Mouse (Mus musculus): ENCODE measurements at regions not wholly inside any gene's neighbourhood (a gene's known extent, or its start where the extent isn't known, plus 50 kb on each side); places are given as distances from the start of the nearest gene placed in this dataset.
"Not testable (repeated sequence)": the region's sequence is repeated elsewhere in the genome, so short reads cannot be mapped to it uniquely, and the experiment has no call there.

DNA sequence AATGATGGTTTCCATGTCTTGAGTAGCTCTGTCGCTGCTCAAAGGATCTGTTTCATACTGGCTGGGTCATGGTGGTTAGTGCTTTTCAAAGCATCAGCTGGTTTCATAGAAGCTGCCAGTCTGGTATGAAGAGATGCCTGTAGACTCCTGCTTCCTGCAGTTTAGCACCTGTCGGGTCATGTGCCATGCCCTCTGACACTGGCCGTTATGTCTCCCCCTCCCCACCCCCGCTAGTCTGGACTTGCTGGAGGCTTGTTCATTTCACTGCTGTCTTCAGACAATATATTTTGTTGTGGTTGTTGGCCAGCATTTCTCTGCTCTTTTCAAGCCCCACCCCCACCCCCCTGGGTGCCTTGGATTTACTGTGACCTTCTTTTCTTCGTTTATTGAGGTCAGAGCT is 450.1 kb downstream of the Tcerg1l start:
- no peaks in the 10 kb centered on the region for H3K4me1 ChIP-seq
- no peak for ATAC-seq (ENCODE audit: borderline replicate concordance, extremely low read depth, low FRiP score, low TSS enrichment)
- 40% methylated on average over 5 of the region's 5 CpGs for WGBS
- H3K27me3 ChIP-seq = no peaks in the 10 kb centered on the region
- no peak overlapping the region for H3K4me2 ChIP-seq
- H3K9me3 ChIP-seq = no peaks in the 10 kb centered on the region
- H3K36me3 ChIP-seq = no peaks in the 10 kb centered on the region
- no peak overlapping the region for H3K27ac ChIP-seq
- no peak overlapping the region for H3K9ac ChIP-seq
- H3K4me3 ChIP-seq = no peak overlapping the region

DNA sequence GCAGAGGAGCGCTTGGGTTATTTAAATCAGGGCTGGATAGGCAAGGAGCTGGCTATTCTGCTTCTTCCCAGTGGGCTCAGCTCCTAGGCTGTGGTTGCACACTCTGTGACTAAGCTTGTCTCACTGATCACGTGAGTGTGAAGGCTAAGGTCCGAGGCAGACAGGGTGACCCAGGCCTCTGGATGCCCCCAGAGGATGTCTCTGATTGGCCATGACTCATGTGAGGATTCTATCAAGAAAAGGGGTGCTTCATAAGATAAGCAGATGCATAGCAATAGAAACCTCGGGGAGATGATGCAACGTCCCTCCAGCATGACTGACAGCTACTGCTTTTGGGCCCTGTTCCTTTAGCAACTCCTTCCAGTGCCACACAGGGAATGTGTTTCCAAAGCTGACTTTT is 440.2 kb downstream of the Tcerg1l start:
- H3K9ac ChIP-seq = no peak overlapping the region
- H3K36me3 ChIP-seq = no peaks in the 10 kb centered on the region
- H3K4me2 ChIP-seq = no peak overlapping the region
- no peak overlapping the region for H3K27ac ChIP-seq
- H3K4me3 ChIP-seq = no peak overlapping the region
- no peaks in the 10 kb centered on the region for H3K4me1 ChIP-seq
- H3K27me3 ChIP-seq = no peaks in the 10 kb centered on the region
- no peak for ATAC-seq (ENCODE audit: borderline replicate concordance, extremely low read depth, low FRiP score, low TSS enrichment)
- no peaks in the 10 kb centered on the region for H3K9me3 ChIP-seq
- WGBS = 54% methylated on average over 5 of the region's 5 CpGs

DNA sequence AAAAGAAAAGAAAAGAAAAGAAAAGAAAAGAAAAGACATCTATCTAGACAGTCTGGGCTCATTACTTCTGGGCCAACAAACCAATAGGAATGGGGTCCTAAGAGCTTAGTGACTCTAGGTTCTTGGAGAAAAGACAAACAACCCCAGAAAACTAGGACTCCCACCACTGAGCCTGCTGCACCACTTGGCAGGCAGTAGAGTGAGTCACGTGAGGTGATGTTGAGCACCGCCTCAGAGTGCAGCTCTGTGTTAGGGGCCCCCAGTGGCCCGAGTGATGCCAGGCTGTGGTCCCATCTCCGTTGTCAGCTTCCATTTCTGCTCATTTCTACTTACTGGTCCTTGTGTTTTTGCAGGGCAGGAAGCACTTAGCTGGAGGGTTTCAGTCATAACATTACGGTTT is 439.7 kb downstream of the Tcerg1l start:
- WGBS = 70% methylated on average over 5 of the region's 5 CpGs
- no peak for ATAC-seq (ENCODE audit: borderline replicate concordance, extremely low read depth, low FRiP score, low TSS enrichment)
- H3K9ac ChIP-seq = no peak overlapping the region

DNA sequence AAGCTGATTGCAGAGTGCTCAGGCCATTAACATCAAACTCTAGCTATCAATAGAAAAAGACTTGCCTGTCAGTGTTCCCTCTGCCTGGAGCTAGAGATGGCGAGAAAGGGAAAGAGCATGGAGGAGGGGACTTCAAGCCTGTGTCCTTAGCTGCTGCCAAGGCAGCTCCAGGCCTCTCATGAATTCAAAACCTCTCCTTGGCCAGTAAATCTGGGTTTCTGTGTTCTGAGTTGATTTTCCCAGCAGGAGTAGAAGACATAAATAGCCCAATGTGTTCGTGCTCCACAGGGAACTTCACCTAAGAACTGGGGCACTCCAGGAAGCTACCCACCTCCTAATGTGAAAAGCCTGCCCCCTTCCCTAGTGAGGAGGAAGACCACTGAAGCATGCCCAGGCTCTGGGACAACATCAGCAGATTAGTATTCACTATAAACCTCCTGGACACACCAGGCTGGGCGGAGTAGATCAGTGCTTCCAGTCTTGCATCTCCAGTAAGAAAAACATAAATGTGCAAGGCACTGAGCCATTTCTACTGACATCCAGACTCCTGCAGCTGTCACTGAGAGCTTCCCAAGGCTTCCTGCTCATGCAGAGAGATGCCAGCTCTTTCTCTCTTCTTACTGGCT is 433.9 kb downstream of the Tcerg1l start:
- H3K27me3 ChIP-seq = no peaks in the 10 kb centered on the region
- no peak overlapping the region for H3K4me3 ChIP-seq
- H3K36me3 ChIP-seq = no peaks in the 10 kb centered on the region
- H3K4me2 ChIP-seq = no peak overlapping the region
- no peak overlapping the region for H3K27ac ChIP-seq
- no peak overlapping the region for H3K9ac ChIP-seq
- 37% methylated on average over 3 of the region's 3 CpGs for WGBS
- no peak for ATAC-seq (ENCODE audit: borderline replicate concordance, extremely low read depth, low FRiP score, low TSS enrichment)
- no peaks in the 10 kb centered on the region for H3K9me3 ChIP-seq
- no peaks in the 10 kb centered on the region for H3K4me1 ChIP-seq

More for the DNA sequence above, 439.7 kb downstream of the Tcerg1l start:
- Histone ChIP-seq H3K4me1 (no peaks in the 10 kb centered on the region), H3K27ac (no peak overlapping the region), H3K4me3 (no peak overlapping the region), H3K9me3 (no peaks in the 10 kb centered on the region), H3K27me3 (no peaks in the 10 kb centered on the region), H3K36me3 (no peaks in the 10 kb centered on the region), H3K4me2 (no peak overlapping the region)

DNA sequence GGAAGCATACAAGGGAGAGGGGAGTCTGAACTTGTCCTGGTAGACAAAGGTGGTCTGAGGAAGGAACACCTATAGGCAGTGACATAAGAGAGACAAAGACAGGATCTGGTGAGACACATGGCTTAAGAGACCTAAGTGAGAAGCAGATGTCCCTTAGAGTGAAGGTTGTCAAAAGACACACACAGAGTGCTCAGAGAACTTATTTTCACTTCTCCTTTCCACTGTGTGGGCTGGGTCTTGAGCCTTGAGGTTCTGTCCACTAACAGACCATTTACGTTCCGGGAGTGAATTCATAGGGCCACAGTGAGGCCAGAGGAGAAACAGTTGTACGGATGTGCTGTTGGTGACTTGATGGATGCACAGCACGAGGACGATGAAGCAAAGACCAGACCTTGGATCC is 422.8 kb downstream of the Tcerg1l start:
- no peak overlapping the region for H3K4me2 ChIP-seq
- WGBS = 84% methylated on average over 5 of the region's 5 CpGs
- H3K4me3 ChIP-seq = no peak overlapping the region
- H3K36me3 ChIP-seq = no peaks in the 10 kb centered on the region
- no peak for ATAC-seq (ENCODE audit: borderline replicate concordance, extremely low read depth, low FRiP score, low TSS enrichment)
- no peaks in the 10 kb centered on the region for H3K27me3 ChIP-seq
- H3K9ac ChIP-seq = no peak overlapping the region
- H3K9me3 ChIP-seq = no peaks in the 10 kb centered on the region
- no peaks in the 10 kb centered on the region for H3K4me1 ChIP-seq
- H3K27ac ChIP-seq = no peak overlapping the region

DNA sequence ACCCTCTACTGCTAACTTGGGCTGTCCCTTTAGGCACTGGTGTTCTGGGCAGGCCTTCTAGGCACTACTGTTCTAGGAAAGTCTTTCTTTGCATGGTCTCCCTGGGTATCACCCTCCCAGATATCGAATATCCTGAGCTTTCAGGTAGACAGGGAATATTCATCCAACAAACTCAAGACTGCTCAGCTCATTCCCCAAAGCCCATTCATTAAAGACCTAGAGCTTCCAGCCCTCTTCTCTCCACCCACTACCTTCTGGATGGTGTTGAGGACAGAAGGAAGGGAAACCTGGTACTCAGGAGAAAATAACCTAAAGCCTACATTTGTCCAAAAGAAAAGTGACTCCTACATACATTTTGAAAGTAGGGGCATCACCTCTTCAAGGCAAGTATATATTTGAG is 420.0 kb downstream of the Tcerg1l start:
- Histone ChIP-seq H3K27me3 (no peaks in the 10 kb centered on the region), H3K36me3 (no peaks in the 10 kb centered on the region), H3K9ac (no peak overlapping the region), H3K4me2 (no peak overlapping the region), H3K4me1 (no peaks in the 10 kb centered on the region), H3K9me3 (no peaks in the 10 kb centered on the region), H3K27ac (no peak overlapping the region), H3K4me3 (no peak overlapping the region)
- no peak for ATAC-seq (ENCODE audit: borderline replicate concordance, extremely low read depth, low FRiP score, low TSS enrichment)
- WGBS = 64% methylated on average over 1 of the region's 1 CpGs

DNA sequence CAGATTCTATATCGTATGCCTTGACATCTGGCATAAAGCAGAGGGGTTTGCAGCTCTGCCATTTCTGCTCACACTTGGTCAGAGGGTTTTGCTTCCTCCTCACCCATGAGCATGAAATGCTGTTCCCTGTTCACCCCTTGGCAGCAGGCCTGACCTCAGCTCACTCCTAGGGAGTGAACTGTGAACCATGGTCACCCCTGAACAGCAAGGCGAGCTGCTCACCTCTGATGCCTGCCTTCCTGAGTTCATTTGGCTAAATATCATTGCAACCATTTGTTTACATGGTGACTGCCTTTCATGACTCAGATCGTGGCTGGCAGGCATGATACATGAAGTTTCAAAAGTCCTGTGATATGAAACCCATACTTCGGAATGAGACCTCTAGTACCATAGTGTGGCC is 418.2 kb downstream of the Tcerg1l start:
- no peaks in the 10 kb centered on the region for H3K36me3 ChIP-seq
- no peak for ATAC-seq (ENCODE audit: borderline replicate concordance, extremely low read depth, low FRiP score, low TSS enrichment)
- no peak overlapping the region for H3K4me3 ChIP-seq
- H3K27ac ChIP-seq = no peak overlapping the region
- no peak overlapping the region for H3K9ac ChIP-seq
- no peaks in the 10 kb centered on the region for H3K27me3 ChIP-seq
- no peak overlapping the region for H3K4me2 ChIP-seq
- WGBS = 76% methylated on average over 4 of the region's 4 CpGs
- H3K9me3 ChIP-seq = no peaks in the 10 kb centered on the region
- H3K4me1 ChIP-seq = no peaks in the 10 kb centered on the region

DNA sequence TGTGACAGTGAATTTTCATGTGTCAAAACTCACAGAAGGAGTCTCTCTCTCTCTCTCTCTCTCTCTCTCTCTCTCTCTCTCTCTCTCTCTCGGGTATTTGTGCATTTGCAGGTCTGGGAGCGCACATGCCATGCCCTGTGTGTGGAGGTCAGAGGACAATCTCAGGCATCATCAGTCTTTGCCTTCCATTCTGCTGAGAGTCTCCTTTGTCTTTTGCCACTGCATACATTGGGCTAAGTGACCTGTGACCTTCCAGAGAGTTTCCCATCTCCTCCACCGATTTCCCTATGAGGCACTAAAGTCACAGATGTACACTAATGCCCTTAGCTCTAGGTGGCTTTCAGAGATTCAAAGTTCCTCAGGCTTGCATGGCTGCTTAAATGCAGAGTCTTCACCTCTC is 391.7 kb downstream of the Tcerg1l start:
- no peak overlapping the region for H3K4me2 ChIP-seq

DNA sequence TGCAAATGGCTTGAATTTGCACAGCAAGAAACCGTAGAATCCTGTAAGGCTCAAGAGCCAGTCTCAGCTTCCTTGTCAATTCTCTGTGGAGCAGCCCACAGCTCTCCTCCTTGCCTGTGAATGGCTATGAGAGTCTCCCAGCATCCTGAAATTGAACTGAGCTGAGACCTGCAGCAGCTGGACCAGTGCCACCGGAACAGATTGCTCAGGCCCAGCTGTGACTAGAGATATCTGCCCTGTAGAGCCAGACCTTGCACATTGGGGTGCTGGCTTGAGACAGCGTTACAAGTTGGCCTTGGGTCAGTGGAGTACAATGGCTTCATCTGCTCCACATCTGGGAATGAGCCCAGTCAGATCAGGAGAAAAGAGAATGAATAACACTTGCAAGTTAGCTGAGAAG is 390.6 kb downstream of the Tcerg1l start:
- Histone ChIP-seq H3K4me1 (no peaks in the 10 kb centered on the region), H3K27me3 (no peaks in the 10 kb centered on the region), H3K9me3 (no peaks in the 10 kb centered on the region), H3K4me2 (no peak overlapping the region), H3K4me3 (no peak overlapping the region), H3K9ac (no peak overlapping the region), H3K36me3 (no peaks in the 10 kb centered on the region), H3K27ac (no peak overlapping the region)
- 55% methylated on average over 3 of the region's 3 CpGs for WGBS
- no peak for ATAC-seq (ENCODE audit: borderline replicate concordance, extremely low read depth, low FRiP score, low TSS enrichment)

More for the DNA sequence above, 391.7 kb downstream of the Tcerg1l start:
- no peak for ATAC-seq (ENCODE audit: borderline replicate concordance, extremely low read depth, low FRiP score, low TSS enrichment)
- no peak overlapping the region for H3K9ac ChIP-seq
- H3K36me3 ChIP-seq = no peaks in the 10 kb centered on the region
- WGBS = 17% methylated on average over 3 of the region's 3 CpGs
- H3K9me3 ChIP-seq = no peaks in the 10 kb centered on the region
- no peak overlapping the region for H3K27ac ChIP-seq
- no peaks in the 10 kb centered on the region for H3K4me1 ChIP-seq
- no peak overlapping the region for H3K4me3 ChIP-seq
- no peaks in the 10 kb centered on the region for H3K27me3 ChIP-seq

DNA sequence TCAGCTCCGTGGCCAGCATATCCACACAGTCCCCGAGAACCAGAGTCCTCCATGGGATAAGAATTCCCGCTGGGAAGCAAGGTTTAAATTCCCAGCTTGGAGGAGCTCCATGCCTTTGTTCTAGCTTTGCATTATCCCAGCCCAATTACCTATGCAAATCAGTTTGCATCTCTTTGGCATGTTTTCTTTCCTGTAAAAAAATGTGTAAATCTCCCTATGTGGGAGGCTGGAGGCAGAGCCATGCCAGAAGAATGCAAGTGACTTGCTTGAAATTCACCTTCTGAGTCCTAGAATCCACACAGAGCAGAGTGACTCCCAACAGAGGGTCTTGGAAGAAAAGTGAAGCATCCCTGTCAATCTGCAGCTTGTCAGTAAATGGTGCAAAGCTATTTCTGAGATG is 388.9 kb downstream of the Tcerg1l start:
- Histone ChIP-seq H3K27ac (no peak overlapping the region), H3K9ac (no peak overlapping the region), H3K27me3 (no peaks in the 10 kb centered on the region), H3K4me1 (no peaks in the 10 kb centered on the region), H3K4me2 (no peak overlapping the region), H3K4me3 (no peak overlapping the region), H3K9me3 (no peaks in the 10 kb centered on the region), H3K36me3 (no peaks in the 10 kb centered on the region)
- no peak for ATAC-seq (ENCODE audit: borderline replicate concordance, extremely low read depth, low FRiP score, low TSS enrichment)
- WGBS = 33% methylated on average over 3 of the region's 3 CpGs

DNA sequence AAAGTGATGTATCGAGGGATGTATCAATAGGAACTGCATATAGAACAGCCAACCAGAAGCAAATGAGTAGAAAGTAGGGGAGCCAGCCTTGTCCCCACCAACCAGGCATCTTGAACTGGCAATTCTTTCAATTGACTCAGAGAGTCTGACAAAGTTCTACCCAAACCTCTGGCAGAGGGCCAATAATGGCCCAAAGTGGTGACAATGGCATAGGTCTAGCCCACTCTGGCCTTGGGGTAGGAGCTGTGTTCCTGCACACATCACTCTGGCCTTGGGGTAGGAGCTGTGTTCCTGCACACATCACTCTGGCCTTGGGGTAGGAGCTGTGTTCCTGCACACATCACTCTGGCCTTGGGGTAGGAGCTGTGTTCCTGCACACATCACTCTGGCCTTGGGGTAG is 373.5 kb downstream of the Tcerg1l start:
- not testable (repeated sequence) for H3K9ac ChIP-seq; H3K4me3 ChIP-seq; H3K4me1 ChIP-seq; ATAC-seq (ENCODE audit: borderline replicate concordance, extremely low read depth, low FRiP score, low TSS enrichment); H3K9me3 ChIP-seq; H3K4me2 ChIP-seq; H3K27ac ChIP-seq; H3K36me3 ChIP-seq; H3K27me3 ChIP-seq
- 79% methylated on average over 1 of the region's 1 CpGs for WGBS

DNA sequence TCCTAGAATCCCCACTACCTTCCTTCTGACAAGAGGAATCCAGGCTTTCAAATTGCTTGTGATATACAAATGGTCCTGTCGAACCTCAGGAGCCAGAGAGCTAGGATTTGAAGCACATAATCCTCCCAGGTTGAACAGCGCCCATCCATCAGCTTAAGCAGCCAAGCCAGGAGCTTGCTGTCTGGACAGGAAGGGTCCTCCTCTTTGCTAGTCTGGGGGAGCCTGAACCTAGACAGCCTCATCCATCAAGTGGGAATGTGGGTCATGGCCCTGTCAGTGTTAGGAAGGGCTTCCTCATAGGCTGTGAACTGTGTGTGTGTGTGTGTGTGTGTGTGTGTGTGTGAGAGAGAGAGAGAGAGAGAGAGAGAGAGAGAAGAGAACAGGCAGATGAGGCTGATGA is 345.8 kb downstream of the Tcerg1l start:
- no peak overlapping the region for H3K27ac ChIP-seq
- no peak overlapping the region for H3K9ac ChIP-seq
- H3K36me3 ChIP-seq = no peaks in the 10 kb centered on the region
- no peaks in the 10 kb centered on the region for H3K9me3 ChIP-seq
- no peaks in the 10 kb centered on the region for H3K27me3 ChIP-seq
- WGBS = 23% methylated on average over 2 of the region's 2 CpGs
- ATAC-seq (ENCODE audit: borderline replicate concordance, extremely low read depth, low FRiP score, low TSS enrichment) = no peak
- no peak overlapping the region for H3K4me2 ChIP-seq
- no peaks in the 10 kb centered on the region for H3K4me1 ChIP-seq
- no peak overlapping the region for H3K4me3 ChIP-seq

DNA sequence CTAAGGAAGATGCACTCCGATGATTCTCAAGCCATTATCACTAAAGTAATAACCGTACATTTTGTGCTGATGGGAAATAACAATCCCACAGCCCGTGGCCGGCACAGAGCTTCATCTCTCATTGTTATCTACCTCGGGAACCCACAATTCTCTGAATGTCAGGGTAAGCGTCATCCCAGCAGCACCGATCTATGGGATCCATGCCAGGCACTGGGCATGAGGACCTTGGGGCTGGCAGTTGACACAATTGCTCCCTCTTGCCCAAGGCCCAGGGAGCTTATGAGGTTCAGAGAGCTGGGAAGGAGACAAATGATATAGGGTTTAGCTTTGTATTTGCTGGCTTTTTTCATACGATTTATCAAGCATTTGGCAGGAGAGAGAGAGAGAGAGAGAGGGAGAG is 342.8 kb downstream of the Tcerg1l start:
- H3K9ac ChIP-seq = no peak overlapping the region
- ATAC-seq (ENCODE audit: borderline replicate concordance, extremely low read depth, low FRiP score, low TSS enrichment) = no peak
- WGBS = 79% methylated on average over 8 of the region's 8 CpGs
- H3K4me2 ChIP-seq = no peak overlapping the region
- no peaks in the 10 kb centered on the region for H3K36me3 ChIP-seq
- H3K4me1 ChIP-seq = no peaks in the 10 kb centered on the region
- no peak overlapping the region for H3K27ac ChIP-seq
- H3K4me3 ChIP-seq = no peak overlapping the region
- no peaks in the 10 kb centered on the region for H3K27me3 ChIP-seq
- H3K9me3 ChIP-seq = no peaks in the 10 kb centered on the region

All from lung, embryonic 15.5 days (tissue).